8 mouse cellular contexts compared by ENCODE assay signal in the genomic region with DNA sequence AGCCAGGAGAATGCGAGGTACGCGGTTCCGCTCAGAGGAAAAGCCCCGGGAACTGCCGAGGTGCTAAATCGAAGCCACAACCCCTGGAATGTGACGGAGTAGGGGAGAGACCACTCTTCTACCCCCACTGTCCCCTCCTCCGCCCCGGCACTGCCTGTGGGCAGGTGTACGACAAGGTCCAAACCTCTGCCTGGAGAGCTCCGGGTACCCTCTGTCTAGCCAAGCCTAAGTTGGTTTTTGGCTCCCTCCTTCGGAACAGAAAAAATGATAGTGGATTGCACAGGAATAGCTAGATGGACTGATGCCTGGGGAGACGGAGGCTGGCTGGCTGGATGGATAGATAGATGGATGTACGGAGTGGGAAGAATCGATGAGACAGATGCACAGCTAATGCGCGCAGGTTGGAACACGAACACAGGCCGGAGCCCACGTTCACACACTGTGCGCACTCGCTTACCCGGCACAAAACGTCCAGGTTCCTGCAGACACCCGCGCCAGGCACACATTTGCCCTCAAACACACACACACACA. TPM values are rescaled to one million over a fixed set of nuclear protein-coding genes. Genes with fewer than 3 reads are reported as not detected.
DNase-seq lines count a peak whose midpoint lies in the region; ATAC-seq lines count a peak whose summit lies in the region.

No protein-coding gene starts in this region.

- peak; percentile 45 for DNase-seq in adrenal gland, adult 2 months
- DNase-seq in adrenal gland, adult 8-10 months = no peak
- DNase-seq in heart, postnatal 14 days = peak; percentile 42 to 43
- DNase-seq in kidney, postnatal 4 days = peak; percentile 54 to 70
- no peak for DNase-seq in liver, embryonic 13.5 days

- no peaks in the 10 kb centered on the region for H3K27me3 ChIP-seq in embryonic facial prominence, embryonic 15.5 days
- peaks cover 61% of the 10 kb centered on the region for H3K27me3 ChIP-seq in liver, embryonic 13.5 days
- H3K27me3 ChIP-seq in neural tube, embryonic 13.5 days = peaks cover 8% of the 10 kb centered on the region; the same call in 1 of the 2 replicates

- intact Hi-C loops in heart, postnatal 14 days (cut with DNase I) = loop anchor here (5.0 to 10.0 kb wide), 5 partner anchors 151 to 1699 kb away; no protein-coding TSS in a partner anchor

- peaks cover 33% of the 10 kb centered on the region for H3K4me1 ChIP-seq in embryonic facial prominence, embryonic 15.5 days
- peaks cover 16% of the 10 kb centered on the region for H3K4me1 ChIP-seq in liver, embryonic 13.5 days (replicated peaks)
- peaks cover 55% of the 10 kb centered on the region for H3K4me1 ChIP-seq in neural tube, embryonic 13.5 days (replicated peaks)

- peak overlapping the region; percentile 70 for H3K4me3 ChIP-seq in embryonic facial prominence, embryonic 15.5 days (replicated peaks)
- H3K4me3 ChIP-seq in liver, embryonic 13.5 days (replicated peaks) = peak overlapping the region; percentile 57
- peak overlapping the region; percentile 66 for H3K4me3 ChIP-seq in neural tube, embryonic 13.5 days

- H3K9me3 ChIP-seq in embryonic facial prominence, embryonic 15.5 days (replicated peaks) = no peaks in the 10 kb centered on the region
- H3K9me3 ChIP-seq in liver, embryonic 13.5 days (replicated peaks) = no peaks in the 10 kb centered on the region
- no peaks in the 10 kb centered on the region for H3K9me3 ChIP-seq in neural tube, embryonic 13.5 days

- H3K4me2 ChIP-seq in embryonic facial prominence, embryonic 15.5 days (replicated peaks) = peak overlapping the region; percentile 87
- peak overlapping the region; percentile 77 for H3K4me2 ChIP-seq in liver, embryonic 13.5 days
- H3K4me2 ChIP-seq in neural tube, embryonic 13.5 days = peak overlapping the region; percentile 90

- peak overlapping the region; percentile 84 for H3K27ac ChIP-seq in embryonic facial prominence, embryonic 15.5 days (replicated peaks)
- no peak overlapping the region for H3K27ac ChIP-seq in liver, embryonic 13.5 days
- peak overlapping the region; percentile 90 for H3K27ac ChIP-seq in neural tube, embryonic 13.5 days (replicated peaks)

- peak overlapping the region; percentile 72 for H3K9ac ChIP-seq in embryonic facial prominence, embryonic 15.5 days
- no peak overlapping the region for H3K9ac ChIP-seq in liver, embryonic 13.5 days
- H3K9ac ChIP-seq in neural tube, embryonic 13.5 days = peak overlapping the region; percentile 80

- peaks cover 7% of the 10 kb centered on the region; the same call in 1 of the 2 replicates for H3K36me3 ChIP-seq in embryonic facial prominence, embryonic 15.5 days
- no peaks in the 10 kb centered on the region for H3K36me3 ChIP-seq in liver, embryonic 13.5 days
- no peaks in the 10 kb centered on the region for H3K36me3 ChIP-seq in neural tube, embryonic 13.5 days

- 0 out of 2 replicates have a peak, but pooled peaks have one; percentile 17 for ATAC-seq in embryonic facial prominence, embryonic 15.5 days (ENCODE audit: insufficient number of reproducible peaks, low FRiP score, low TSS enrichment, low read depth)
- no peak for ATAC-seq in liver, embryonic 13.5 days (ENCODE audit: low read depth)
- peak; percentile 28 for ATAC-seq in neural tube, embryonic 13.5 days (ENCODE audit: low read depth)
- no peak for ATAC-seq in granulocyte monocyte progenitor cell, adult 5-6 weeks (replicated peaks; ENCODE audit: poor library complexity, severe bottlenecking)

- WGBS in embryonic facial prominence, embryonic 15.5 days = under 1% methylated on average over 27 of the region's 27 CpGs
- WGBS in liver, embryonic 13.5 days (ENCODE audit: insufficient replicate concordance) = 2% methylated on average over 27 of the region's 27 CpGs
- under 1% methylated on average over 24 of the region's 27 CpGs for WGBS in neural tube, embryonic 13.5 days

RNA-seq across cellular contexts. Expression of a gene that starts 1.4 kb away (rescaled TPM):
- total RNA-seq in adrenal gland, adult 2 months (2021) = 1 to 10 TPM; 2.1 to 2.8 TPM
- 0.74 and 1.3 TPM in 2 replicates for polyA plus RNA-seq in adrenal gland, adult 2 months (2012; rRNA removed)
- total RNA-seq in adrenal gland, adult 8-10 months (2022) = 1 to 10 TPM; 2.9 to 4.0 (median 3.4) TPM
- 36.8 and 38.2 TPM in 2 replicates for polyA plus RNA-seq in embryonic facial prominence, embryonic 15.5 days (2015; fragmentation: Nextera tagmentation; extraction: Ambion mirVana)
- 10 to 100 TPM; 15.2 to 18.1 TPM for total RNA-seq in heart, postnatal 14 days (2021)
- 0.47 and 0.66 TPM in 2 replicates for polyA plus RNA-seq in liver, embryonic 13.5 days (2015; fragmentation: Nextera tagmentation; extraction: Ambion mirVana)
- 27.0 and 29.0 TPM in 2 replicates for polyA plus RNA-seq in neural tube, embryonic 13.5 days (2015; fragmentation: Nextera tagmentation; extraction: Ambion mirVana)
- total RNA-seq in granulocyte monocyte progenitor cell, adult 5-6 weeks (2014; fragmentation: Nextera tagmentation) = not detected in 2 replicates
- total RNA-seq in granulocyte monocyte progenitor cell, adult 5-6 weeks (2017) = 0.31 TPM in 1 of 2 replicates, not detected in the other

Comparison
In these comparisons a context has a peak if more than half of its experiments do, and no peak if none do; other contexts are left out.
1. DNase-seq: peak in adrenal gland, adult 2 months (single experiment), heart, postnatal 14 days (2 of 2) and kidney, postnatal 4 days (2 of 2); none in adrenal gland, adult 8-10 months (single experiment) and liver, embryonic 13.5 days (single experiment).
2. ATAC-seq: peak in embryonic facial prominence, embryonic 15.5 days (single experiment) and neural tube, embryonic 13.5 days (single experiment); none in liver, embryonic 13.5 days (single experiment) and granulocyte monocyte progenitor cell, adult 5-6 weeks (single experiment).
3. Peak in every context shown above with its lines, with median percentiles within 50 percentile points of each other: H3K4me2 ChIP-seq and H3K4me3 ChIP-seq.